Mouse (Mus musculus): ENCODE data around the gene Klf16.

The Klf16 gene

GRCm38 (mm10) chr10:80543873-80544272 is 33.2 kb downstream of the Klf16 start:
- no peak for DNase-seq (ENCODE audit: low spot score in 2 of 2)

GRCm38 (mm10) chr10:80539493-80539892 is 37.6 kb downstream of the Klf16 start:
- no peak for DNase-seq (ENCODE audit: low spot score in 2 of 2)

- peak; percentile 93 to 96 for DNase-seq (ENCODE audit: low spot score in 2 of 2)
Observed at GRCm38 (mm10) chr10:80538710-80539394, 38.3 kb downstream of the Klf16 start, which contains the start of gene Atp8b3. Gene Atp8b3, minus strand, starts transcription at chr10:80539124.

GRCm38 (mm10) chr10:80538180-80538579 is 38.9 kb downstream of the Klf16 start:
- DNase-seq (ENCODE audit: low spot score in 2 of 2): no peak

GRCm38 (mm10) chr10:80535711-80536110 is 41.4 kb downstream of the Klf16 start:
- DNase-seq (ENCODE audit: low spot score in 2 of 2): peak in 1 of 2 experiments; percentile 53

- DNase-seq (ENCODE audit: low spot score in 2 of 2): peak; percentile 76 to 83
Observed at GRCm38 (mm10) chr10:80535071-80535470, 42.0 kb downstream of the Klf16 start.

- DNase-seq (ENCODE audit: low spot score in 2 of 2): peak; percentile 59 to 77
Observed at GRCm38 (mm10) chr10:80533704-80534103, 43.4 kb downstream of the Klf16 start.

- peak; percentile 29 to 60 for DNase-seq (ENCODE audit: low spot score in 2 of 2)
Observed at GRCm38 (mm10) chr10:80532783-80533182, 44.3 kb downstream of the Klf16 start.

- DNase-seq (ENCODE audit: low spot score in 2 of 2): no peak
Observed at GRCm38 (mm10) chr10:80526172-80526571, 50.9 kb downstream of the Klf16 start.

- no peak for DNase-seq (ENCODE audit: low spot score in 2 of 2)
Observed at GRCm38 (mm10) chr10:80523299-80523698, 53.8 kb downstream of the Klf16 start.

GRCm38 (mm10) chr10:80519287-80519686 is 57.8 kb downstream of the Klf16 start:
- no peak for DNase-seq (ENCODE audit: low spot score in 2 of 2)
